Mouse (Mus musculus): ENCODE results near the gene Nhsl1. TPM values are rescaled to one million over a fixed set of nuclear protein-coding genes. Genes with fewer than 3 reads are reported as not detected.
"Not testable (repeated sequence)": the region's sequence is repeated elsewhere in the genome, so short reads cannot be mapped to it uniquely, and the experiment has no call there.

The Nhsl1 gene
- total RNA-seq, 2 experiments from 2014 or later, result 4.0 to 4.3 TPM

GRCm38 (mm10) chr10:18445603-18446358 lies 127.0 kb downstream of the Nhsl1 start:
- DNase-seq, result no peak

- no peak for DNase-seq
Observed at GRCm38 (mm10) chr10:18446359-18446820, 127.6 kb downstream of the Nhsl1 start.

- no peak for DNase-seq
Observed at GRCm38 (mm10) chr10:18447299-18447698, 128.5 kb downstream of the Nhsl1 start.

- DNase-seq, result not testable (repeated sequence)
Observed at GRCm38 (mm10) chr10:18448896-18449295, 130.1 kb downstream of the Nhsl1 start.

GRCm38 (mm10) chr10:18453380-18453779 lies 134.6 kb downstream of the Nhsl1 start:
- DNase-seq, result peak; percentile 86 to 91

- no peak for DNase-seq
Observed at GRCm38 (mm10) chr10:18454161-18454560, 135.4 kb downstream of the Nhsl1 start.

- DNase-seq, result no peak
Observed at GRCm38 (mm10) chr10:18455301-18455920, 136.6 kb downstream of the Nhsl1 start.

GRCm38 (mm10) chr10:18457808-18458475 lies 139.2 kb downstream of the Nhsl1 start:
- no peak for DNase-seq

GRCm38 (mm10) chr10:18461336-18461735 lies 142.6 kb downstream of the Nhsl1 start:
- no peak for DNase-seq

GRCm38 (mm10) chr10:18463071-18463841 lies 144.5 kb downstream of the Nhsl1 start:
- DNase-seq, result no peak

GRCm38 (mm10) chr10:18468396-18468795 lies 149.6 kb downstream of the Nhsl1 start:
- DNase-seq, result no peak

- DNase-seq, result peak in 1 of 2 experiments; percentile 18
Observed at GRCm38 (mm10) chr10:18469279-18470135, 150.7 kb downstream of the Nhsl1 start.

- no peak for DNase-seq
Observed at GRCm38 (mm10) chr10:18470351-18471060, 151.7 kb downstream of the Nhsl1 start.

- DNase-seq, result no peak
Observed at GRCm38 (mm10) chr10:18471648-18472047, 152.9 kb downstream of the Nhsl1 start.

GRCm38 (mm10) chr10:18475126-18475525 lies 156.3 kb downstream of the Nhsl1 start:
- DNase-seq, result peak; percentile 69 to 71

GRCm38 (mm10) chr10:18478294-18478693 lies 159.5 kb downstream of the Nhsl1 start:
- no peak for DNase-seq

GRCm38 (mm10) chr10:18479285-18479684 lies 160.5 kb downstream of the Nhsl1 start:
- no peak for DNase-seq

- DNase-seq, result peak in 1 of 2 experiments; percentile 46
Observed at GRCm38 (mm10) chr10:18480836-18481235, 162.1 kb downstream of the Nhsl1 start.

GRCm38 (mm10) chr10:18482558-18483141 lies 163.9 kb downstream of the Nhsl1 start:
- peak; percentile 11 for DNase-seq

GRCm38 (mm10) chr10:18483658-18484057 lies 164.9 kb downstream of the Nhsl1 start:
- DNase-seq, result no peak
